Mouse (Mus musculus) forebrain, embryonic 10.5 days (tissue): Measurements from ENCODE around the gene Rdh13. TPM values are rescaled to one million over a fixed set of nuclear protein-coding genes. Genes with fewer than 3 reads are reported as not detected.

Experiments
- DNase-seq: peaks from one replicate; pipeline ENCODE4 v3.0.0-alpha.2; 2017; ENCODE audit warnings: low spot score; ENCODE audit errors: extremely low spot score
- H3K27ac ChIP-seq: fragments of 300-500 bp; sonication (generic); 2 replicates; pipeline ENCODE4 v1.5.1; 2016; ENCODE audit warnings: mild to moderate bottlenecking
- H3K27me3 ChIP-seq: fragments of 300-500 bp; sonication (generic); 2 replicates; pipeline ENCODE4 v1.6.1; 2016; ENCODE audit warnings: mild to moderate bottlenecking; ENCODE audit not compliant: poor library complexity, severe bottlenecking
- H3K36me3 ChIP-seq: fragments of 300-500 bp; sonication (generic); replicated peaks from 2 replicates; pipeline ENCODE4 v1.6.1; 2016; ENCODE audit warnings: mild to moderate bottlenecking, moderate library complexity
- H3K4me1 ChIP-seq: fragments of 300-500 bp; sonication (generic); 2 replicates; pipeline ENCODE4 v1.6.1; 2016
- H3K4me3 ChIP-seq: fragments of 300-500 bp; sonication (generic); 2 replicates; pipeline ENCODE4 v1.5.1; 2016; ENCODE audit warnings: mild to moderate bottlenecking, moderate library complexity
- H3K9me3 ChIP-seq: fragments of 300-500 bp; sonication (generic); 2 replicates; pipeline ENCODE4 v1.6.1; 2016; ENCODE audit warnings: mild to moderate bottlenecking, moderate library complexity
- WGBS: fragments of 180-500 bp; shearing (Covaris S2); methylation state at CpG from one replicate; pipeline ENCODE4 v1.1.7; 2016; 5-methylcytosine and 5-hydroxymethylcytosine counted together
- polyA plus RNA-seq: library from polyadenylated mRNA; unstranded; fragments of >200 nt; fragmentation: Nextera tagmentation; extraction: Ambion mirVana; gene quantifications from 2 replicates; pipeline ENCODE4 v1.2.1, GENCODE M21; 2016

The Rdh13 gene
- polyA plus RNA-seq, 1 experiment from 2014 or later: 34.6 TPM

- Histone ChIP-seq H3K27ac (no peak overlapping the region), H3K36me3 (no peaks in the 10 kb centered on the region), H3K9me3 (no peaks in the 10 kb centered on the region), H3K27me3 (peaks cover 43% of the 10 kb centered on the region), H3K4me1 (peaks cover 18% of the 10 kb centered on the region), H3K4me3 (no peak overlapping the region)
- 79% methylated on average over 3 of the region's 3 CpGs for WGBS
- DNase-seq: no peak
Measured at GRCm38 (mm10) chr7:4467801-4468200, 22.4 kb upstream of the Rdh13 start.

- H3K27ac ChIP-seq: no peak overlapping the region
- no peaks in the 10 kb centered on the region for H3K36me3 ChIP-seq
- 13% methylated on average over 12 of the region's 12 CpGs for WGBS
- no peak for DNase-seq
- H3K4me3 ChIP-seq: no peak overlapping the region
- H3K4me1 ChIP-seq: peaks cover 2% of the 10 kb centered on the region; the same call in 1 of the 2 replicates
- H3K27me3 ChIP-seq: peaks cover 8% of the 10 kb centered on the region
- H3K9me3 ChIP-seq: no peaks in the 10 kb centered on the region
Measured at GRCm38 (mm10) chr7:4464194-4464824, 18.9 kb upstream of the Rdh13 start.

DNA sequence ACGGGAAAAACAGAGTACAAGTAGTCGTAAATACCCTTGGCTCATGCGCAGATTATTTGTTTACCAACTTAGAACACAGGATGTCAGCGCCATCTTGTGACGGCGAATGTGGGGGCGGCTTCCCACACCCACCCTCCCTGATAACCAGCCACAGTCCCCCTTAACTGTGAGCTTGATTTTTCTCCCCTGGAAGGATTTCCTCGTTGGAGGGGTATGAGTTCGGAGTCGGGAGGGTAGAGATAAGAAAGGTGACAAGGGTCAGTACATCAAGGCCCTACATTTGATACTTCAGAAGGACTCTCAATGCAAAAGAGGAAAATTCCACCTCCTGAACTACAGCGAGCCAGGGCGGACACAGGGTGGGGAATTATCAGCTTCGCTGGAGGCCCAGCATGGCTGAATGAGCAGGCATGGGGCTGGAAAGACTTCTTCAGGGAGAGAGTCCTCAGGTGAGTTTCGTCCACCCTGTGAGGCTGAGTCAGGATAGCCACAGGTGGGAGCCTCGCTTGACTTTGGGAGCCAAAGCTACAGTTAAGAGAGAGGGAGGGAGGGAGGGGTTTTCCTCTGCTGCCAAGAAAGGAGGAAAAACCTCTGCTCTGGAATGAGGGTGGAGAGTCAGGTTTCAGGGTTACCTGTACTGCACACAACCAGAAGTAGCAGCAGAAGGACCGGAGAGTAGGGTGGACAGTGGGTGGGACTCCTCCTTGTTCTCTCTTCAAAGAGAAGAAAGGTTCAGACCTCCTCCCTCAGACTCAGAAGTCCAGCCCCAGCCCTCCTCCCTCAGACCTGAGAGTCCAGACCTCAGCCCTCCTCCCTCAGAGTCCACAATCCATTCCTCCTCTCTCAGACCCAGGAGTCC is 15.4 kb upstream of the Rdh13 start, which contains the start of gene Eps8l1:
Eps8l1 (plus strand) TSS at position 99 of the 859 bp plus-strand sequence.
- 72% methylated on average over 14 of the region's 16 CpGs for WGBS
- Histone ChIP-seq H3K4me1 (peaks cover 2% of the 10 kb centered on the region; the same call in 1 of the 2 replicates), H3K36me3 (no peaks in the 10 kb centered on the region), H3K4me3 (peak within 1 kb of the TSS; percentile 41), H3K27me3 (no peaks in the 10 kb centered on the region), H3K9me3 (no peaks in the 10 kb centered on the region), H3K27ac (peak within 1 kb of the TSS; percentile 64)
- DNase-seq: no peak

DNA sequence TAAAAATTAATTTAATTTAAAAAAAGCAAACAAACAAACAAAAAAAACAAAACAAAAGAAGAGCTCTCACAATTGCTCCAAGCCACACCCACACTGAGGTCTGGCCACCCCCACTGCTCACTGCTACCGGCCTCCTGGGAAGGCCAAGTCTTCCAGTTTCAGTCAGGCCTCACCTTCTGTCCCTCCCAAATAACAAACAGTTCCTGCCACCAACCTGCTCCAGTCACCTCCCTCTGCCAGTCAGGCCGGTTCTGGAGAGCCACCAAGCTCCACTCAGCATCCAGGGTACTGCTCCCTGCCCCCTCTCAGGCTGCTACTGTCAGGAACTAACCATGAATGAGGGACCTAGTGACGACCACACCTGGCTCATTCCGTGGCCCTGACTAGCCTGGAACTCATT is 7.2 kb upstream of the Rdh13 start:
- Histone ChIP-seq H3K9me3 (no peaks in the 10 kb centered on the region), H3K4me1 (peaks cover 6% of the 10 kb centered on the region; the same call in 1 of the 2 replicates), H3K27me3 (no peaks in the 10 kb centered on the region), H3K27ac (no peak overlapping the region), H3K36me3 (no peaks in the 10 kb centered on the region), H3K4me3 (no peak overlapping the region)
- WGBS: 27% methylated on average over 4 of the region's 4 CpGs
- DNase-seq: no peak

DNA sequence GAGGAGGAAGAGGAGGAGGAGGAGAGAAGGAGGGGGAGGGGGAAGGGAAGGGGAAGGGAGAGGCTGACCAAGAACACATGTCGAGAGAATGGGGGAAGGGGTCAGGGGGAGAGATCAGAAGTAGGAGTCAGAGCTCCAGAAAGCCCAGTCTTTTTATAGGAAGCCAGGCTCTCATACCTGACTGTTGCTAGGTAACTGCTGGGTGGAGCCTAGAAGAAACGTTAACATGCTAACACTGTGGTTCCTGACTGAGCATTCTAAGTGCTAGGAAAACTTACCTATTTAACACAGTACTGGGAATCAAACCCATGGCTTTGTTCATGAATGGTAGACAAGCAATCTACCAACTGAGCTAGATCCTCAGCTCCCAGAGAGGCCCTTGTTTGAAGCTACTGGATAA is 3.8 kb upstream of the Rdh13 start:
- Histone ChIP-seq H3K4me3 (no peak overlapping the region), H3K4me1 (peaks cover 19% of the 10 kb centered on the region), H3K9me3 (no peaks in the 10 kb centered on the region), H3K27me3 (no peaks in the 10 kb centered on the region), H3K27ac (no peak overlapping the region), H3K36me3 (peaks cover 1% of the 10 kb centered on the region)
- 26% methylated on average over 2 of the region's 2 CpGs for WGBS
- DNase-seq: no peak

- Histone ChIP-seq H3K36me3 (peaks cover 9% of the 10 kb centered on the region), H3K4me1 (peaks cover 19% of the 10 kb centered on the region)
- DNase-seq: no peak
Measured at GRCm38 (mm10) chr7:4448439-4448838, 3.0 kb upstream of the Rdh13 start.

DNA sequence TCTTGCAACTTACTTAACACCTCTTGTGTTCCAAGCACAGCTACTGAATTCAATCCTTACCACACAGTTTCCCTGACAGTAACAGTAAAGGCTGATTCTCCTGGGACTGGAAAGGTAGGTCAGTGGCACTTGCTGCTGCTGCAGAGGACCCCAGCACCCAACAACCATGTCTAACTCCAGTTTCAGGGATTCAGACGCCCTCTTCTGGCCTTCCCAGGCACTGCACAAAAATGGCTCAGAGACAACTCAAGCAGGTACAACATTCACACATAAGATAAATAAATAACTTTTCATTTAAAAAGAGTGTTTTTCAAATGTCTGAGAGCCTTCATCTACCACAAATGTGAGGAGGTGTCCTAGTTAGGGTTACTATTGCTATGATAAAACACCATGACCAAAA is 1.7 kb upstream of the Rdh13 start:
- Histone ChIP-seq H3K9me3 (no peaks in the 10 kb centered on the region), H3K4me3 (no peak overlapping the region), H3K4me1 (peaks cover 19% of the 10 kb centered on the region), H3K36me3 (peaks cover 22% of the 10 kb centered on the region), H3K27me3 (no peaks in the 10 kb centered on the region), H3K27ac (no peak overlapping the region)
- no peak for DNase-seq
- 0% methylated on average over 1 of the region's 1 CpGs for WGBS

More at GRCm38 (mm10) chr7:4448439-4448838, 3.0 kb upstream of the Rdh13 start:
- H3K27ac ChIP-seq: no peak overlapping the region
- H3K27me3 ChIP-seq: no peaks in the 10 kb centered on the region
- no peak overlapping the region for H3K4me3 ChIP-seq
- no peaks in the 10 kb centered on the region for H3K9me3 ChIP-seq
- 89% methylated on average over 3 of the region's 3 CpGs for WGBS

DNA sequence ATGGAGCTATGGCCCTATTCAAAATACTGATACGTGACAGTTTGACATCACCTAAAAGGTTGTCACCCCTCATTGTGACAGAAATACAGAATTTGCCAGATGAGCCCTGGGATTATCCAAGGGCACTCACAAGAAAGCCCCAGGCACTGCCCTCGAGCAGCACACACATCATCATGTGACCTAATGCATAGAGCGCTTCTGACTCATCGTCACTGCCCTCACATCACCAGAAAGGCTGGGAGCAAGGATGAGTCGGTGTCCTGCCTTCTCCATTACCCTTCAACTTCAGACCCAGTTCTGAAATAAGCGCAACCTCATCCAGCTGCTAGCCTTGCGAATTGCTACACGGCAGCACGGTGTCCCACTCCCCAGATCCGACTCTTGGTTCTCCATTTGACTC is 4.9 kb downstream of the Rdh13 start:
- H3K9me3 ChIP-seq: no peaks in the 10 kb centered on the region
- H3K27ac ChIP-seq: no peak overlapping the region
- 93% methylated on average over 10 of the region's 10 CpGs for WGBS
- H3K36me3 ChIP-seq: peaks cover 84% of the 10 kb centered on the region
- no peaks in the 10 kb centered on the region for H3K27me3 ChIP-seq
- peaks cover 9% of the 10 kb centered on the region for H3K4me1 ChIP-seq
- no peak overlapping the region for H3K4me3 ChIP-seq
- no peak for DNase-seq

DNA sequence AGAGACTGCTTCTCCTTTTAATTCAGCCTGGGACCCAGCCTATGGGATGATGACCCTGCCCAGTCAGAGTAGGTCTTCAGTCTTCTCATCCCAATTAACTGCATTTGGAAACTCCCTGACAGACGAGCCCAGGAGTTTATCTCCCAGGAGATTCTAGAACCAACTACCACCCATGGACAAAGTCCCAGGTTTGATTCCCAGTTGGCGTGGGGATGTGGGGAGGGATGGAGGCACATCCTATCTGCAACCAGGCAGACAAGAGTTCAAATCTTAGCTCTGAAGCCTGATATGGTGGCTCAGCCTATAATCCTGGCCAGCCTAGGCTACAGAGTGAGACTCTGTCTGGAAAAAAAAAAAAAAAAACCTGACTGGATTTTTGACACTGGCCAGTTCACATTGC is 7.7 kb downstream of the Rdh13 start:
- peaks cover 96% of the 10 kb centered on the region for H3K36me3 ChIP-seq
- no peaks in the 10 kb centered on the region for H3K9me3 ChIP-seq
- no peak for DNase-seq
- no peaks in the 10 kb centered on the region for H3K4me1 ChIP-seq
- H3K27me3 ChIP-seq: no peaks in the 10 kb centered on the region
- H3K4me3 ChIP-seq: no peak overlapping the region
- no peak overlapping the region for H3K27ac ChIP-seq
- 88% methylated on average over 2 of the region's 2 CpGs for WGBS

DNA sequence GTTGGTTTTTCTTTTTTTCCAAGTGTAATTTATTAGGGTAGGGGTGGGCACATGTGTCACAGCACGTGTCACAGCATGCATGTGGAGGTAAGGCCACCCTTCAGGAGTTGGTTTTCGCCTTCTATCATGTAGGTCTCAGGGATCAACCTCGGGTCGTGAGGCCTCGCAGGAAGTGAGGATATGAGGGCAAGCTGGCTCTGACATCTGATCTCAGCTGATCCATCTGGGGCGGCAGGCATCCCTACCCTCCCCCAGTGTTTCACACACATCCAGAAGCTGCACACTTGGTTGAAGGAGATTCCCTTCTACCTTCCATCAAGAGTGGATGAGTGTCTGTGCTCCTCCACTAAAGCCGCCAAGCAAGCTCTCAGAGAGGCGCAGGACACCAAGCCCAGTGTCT is 13.4 kb downstream of the Rdh13 start:
- peak; percentile 10 for DNase-seq
- 92% methylated on average over 8 of the region's 8 CpGs for WGBS

GRCm38 (mm10) chr7:4431548-4431947 is 13.9 kb downstream of the Rdh13 start:
- Histone ChIP-seq H3K27ac (no peak overlapping the region), H3K4me3 (no peak overlapping the region), H3K4me1 (no peaks in the 10 kb centered on the region), H3K9me3 (peaks cover 3% of the 10 kb centered on the region; the same call in 1 of the 2 replicates), H3K27me3 (no peaks in the 10 kb centered on the region), H3K36me3 (peaks cover 94% of the 10 kb centered on the region)
- WGBS: 80% methylated on average over 6 of the region's 6 CpGs
- DNase-seq: peak; percentile 74

More for the DNA sequence above, 13.4 kb downstream of the Rdh13 start:
- Histone ChIP-seq H3K27me3 (no peaks in the 10 kb centered on the region), H3K27ac (no peak overlapping the region), H3K36me3 (peaks cover 96% of the 10 kb centered on the region), H3K9me3 (peaks cover 3% of the 10 kb centered on the region; the same call in 1 of the 2 replicates), H3K4me3 (no peak overlapping the region), H3K4me1 (no peaks in the 10 kb centered on the region)

DNA sequence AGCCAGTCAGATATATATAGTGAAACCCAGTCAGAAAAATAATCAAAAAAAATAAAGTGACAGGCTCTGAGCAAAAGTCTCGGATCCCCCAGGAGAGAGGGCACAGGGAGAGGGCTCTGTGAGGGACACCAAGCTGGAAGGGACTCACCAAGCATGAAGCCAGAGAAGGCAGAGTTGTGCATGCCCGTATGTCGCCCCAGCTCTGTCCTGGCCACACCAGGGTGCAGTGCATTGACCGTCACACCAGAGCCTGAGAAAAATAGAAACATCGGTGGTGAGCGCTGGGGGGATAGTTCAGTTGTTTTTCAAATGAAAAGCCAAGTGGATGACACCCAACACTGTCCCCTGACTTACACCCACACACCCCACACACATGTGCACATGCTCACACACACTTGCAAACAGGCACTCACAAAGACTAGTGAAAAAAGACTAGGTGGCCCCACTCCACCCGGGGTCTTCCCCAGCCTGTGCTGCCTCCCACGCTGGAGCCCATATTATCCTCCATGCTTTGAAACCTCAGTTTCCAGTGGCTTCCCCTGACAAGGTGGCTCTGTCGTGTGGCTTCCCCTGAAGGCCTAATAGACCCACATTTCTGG is 15.1 kb downstream of the Rdh13 start:
- H3K9me3 ChIP-seq: peaks cover 3% of the 10 kb centered on the region; the same call in 1 of the 2 replicates
- no peaks in the 10 kb centered on the region for H3K27me3 ChIP-seq
- H3K27ac ChIP-seq: no peak overlapping the region
- peaks cover 94% of the 10 kb centered on the region for H3K36me3 ChIP-seq
- WGBS: 94% methylated on average over 9 of the region's 9 CpGs
- H3K4me1 ChIP-seq: no peaks in the 10 kb centered on the region
- H3K4me3 ChIP-seq: no peak overlapping the region
- peak; percentile 7 for DNase-seq
